Mouse (Mus musculus) inflammation-experienced regulatory T-cells, adult 16 weeks (primary cell): ENCODE data around the gene Rab33b. TPM values are rescaled to one million over a fixed set of nuclear protein-coding genes. Genes with fewer than 3 reads are reported as not detected.

Source experiments
- polyA plus RNA-seq: library from polyadenylated mRNA; unstranded; fragments of 100-300 nt; shearing (Covaris generic); gene quantifications from one replicate; pipeline ENCODE4 v1.2.1, GENCODE M21; 2017

Rab33b gene
- polyA plus RNA-seq: 30.6 TPM

GRCm38 (mm10) chr3:51483741-51484359 is at the start of gene Rab33b:
Rab33b (plus strand) TSS chr3:51483920.

Other genes with a start within 250 kb of the Rab33b start
- gene Elf2, start 143.3 kb upstream of the Rab33b start, polyA plus RNA-seq: 85.3 TPM
- gene Mgarp, start 87.2 kb upstream of the Rab33b start, polyA plus RNA-seq: 2.8 TPM
- 205 TPM for gene Ndufc1, start 74.9 kb upstream of the Rab33b start, polyA plus RNA-seq
- gene Naa15, start 68.8 kb upstream of the Rab33b start, polyA plus RNA-seq: 84.4 TPM
- gene Setd7, start 77.0 kb downstream of the Rab33b start, polyA plus RNA-seq: 11.3 TPM
- gene Mgst2, start 176.4 kb downstream of the Rab33b start, polyA plus RNA-seq: 264 TPM